Mouse (Mus musculus) kidney, postnatal 14 days (tissue): ENCODE data around the gene Ufsp1.

Experiments used
- DNase-seq: peaks from one replicate; pipeline ENCODE4 v3.0.0; 2022; ENCODE audit warnings: mixed read lengths

Gene Ufsp1

GRCm38 (mm10) chr5:137295712-137296111 lies 1.3 kb downstream of the Ufsp1 start:
- DNase-seq: no peak

- no peak for DNase-seq
Observed at GRCm38 (mm10) chr5:137297126-137297525, 2.7 kb downstream of the Ufsp1 start.

GRCm38 (mm10) chr5:137299240-137299639 lies 4.8 kb downstream of the Ufsp1 start:
- no peak for DNase-seq

- DNase-seq: peak; percentile 55
Observed at GRCm38 (mm10) chr5:137301253-137301652, 6.8 kb downstream of the Ufsp1 start.

- no peak for DNase-seq
Observed at GRCm38 (mm10) chr5:137303609-137304008, 9.2 kb downstream of the Ufsp1 start.

- DNase-seq: no peak
Observed at GRCm38 (mm10) chr5:137304165-137304564, 9.7 kb downstream of the Ufsp1 start.

GRCm38 (mm10) chr5:137304816-137305215 lies 10.4 kb downstream of the Ufsp1 start:
- no peak for DNase-seq

GRCm38 (mm10) chr5:137305822-137306221 lies 11.4 kb downstream of the Ufsp1 start:
- no peak for DNase-seq

- no peak for DNase-seq
Observed at GRCm38 (mm10) chr5:137306439-137307005, 12.1 kb downstream of the Ufsp1 start.

GRCm38 (mm10) chr5:137307071-137307912 lies 12.9 kb downstream of the Ufsp1 start, which contains the start of gene Srrt:
Gene Srrt, minus strand, starts transcription at chr5:137307674.
- DNase-seq: peak; percentile 95

GRCm38 (mm10) chr5:137308356-137308755 lies 13.9 kb downstream of the Ufsp1 start:
- DNase-seq: no peak

GRCm38 (mm10) chr5:137313466-137314192 lies 19.2 kb downstream of the Ufsp1 start:
- no peak for DNase-seq

- peak; percentile 93 for DNase-seq
Observed at GRCm38 (mm10) chr5:137314193-137315083, 20.0 kb downstream of the Ufsp1 start, which contains the start of gene Trip6. Gene Trip6, minus strand, starts transcription at chr5:137314404.

GRCm38 (mm10) chr5:137315084-137315903 lies 20.9 kb downstream of the Ufsp1 start:
- DNase-seq: peak; percentile 52

GRCm38 (mm10) chr5:137317361-137317760 lies 22.9 kb downstream of the Ufsp1 start:
- DNase-seq: no peak

- peak; percentile 58 for DNase-seq
Observed at GRCm38 (mm10) chr5:137318570-137318969, 24.1 kb downstream of the Ufsp1 start.

- DNase-seq: no peak
Observed at GRCm38 (mm10) chr5:137320996-137321395, 26.6 kb downstream of the Ufsp1 start.

GRCm38 (mm10) chr5:137330910-137331309 lies 36.5 kb downstream of the Ufsp1 start:
- no peak for DNase-seq

GRCm38 (mm10) chr5:137332857-137333511 lies 38.6 kb downstream of the Ufsp1 start:
- no peak for DNase-seq

GRCm38 (mm10) chr5:137333512-137334174 lies 39.2 kb downstream of the Ufsp1 start, which contains the start of gene Slc12a9:
Gene Slc12a9, minus strand, starts transcription at chr5:137333597.
- peak; percentile 97 for DNase-seq
